Mouse (Mus musculus) MEL (cell line): Measurements from ENCODE around the gene Rgs8. TPM values are rescaled to one million over a fixed set of nuclear protein-coding genes. Genes with fewer than 3 reads are reported as not detected.

Experiments
- DNase-seq: peaks from one replicate; pipeline ENCODE4 v3.0.0; 2011; ENCODE audit warnings: low read depth, low spot score
- H3K27ac ChIP-seq: 2 replicates; pipeline ENCODE4 v1.5.1; 2012; ENCODE audit warnings: low read depth, mild to moderate bottlenecking, control low read depth, low read length, moderate library complexity; ENCODE audit not compliant: control insufficient read depth
- H3K27me3 ChIP-seq, 2 experiments: fragments of 150-350 bp in 1 of 2; sonication (generic) in 1 of 2; 2 replicates each; pipeline ENCODE4 v1.6.1; 2012; ENCODE audit warnings: low read length in 2 of 2, mild to moderate bottlenecking in 2 of 2, improper control_type of control experiment in 1 of 2, moderate library complexity in 1 of 2; ENCODE audit not compliant: insufficient read depth in 2 of 2, control insufficient read depth in 1 of 2
- H3K36me3 ChIP-seq, 2 experiments: 2 replicates each; pipeline ENCODE4 v1.6.1; 2012 to 2014; ENCODE audit warnings: low read length in 2 of 2, improper control_type of control experiment in 1 of 2, inconsistent platforms in 1 of 2, mild to moderate bottlenecking in 1 of 2; ENCODE audit not compliant: insufficient read depth in 2 of 2, control insufficient read depth in 1 of 2
- H3K4me1 ChIP-seq, 2 experiments: fragments of 150-350 bp in 1 of 2; sonication (generic) in 1 of 2; 2 replicates each; pipeline ENCODE4 v1.6.1; 2012; ENCODE audit warnings: low read length in 2 of 2, improper control_type of control experiment in 1 of 2, mild to moderate bottlenecking in 1 of 2; ENCODE audit not compliant: insufficient read depth in 2 of 2, control insufficient read depth in 1 of 2
- H3K4me3 ChIP-seq, 2 experiments: fragments of 150-350 bp in 1 of 2; sonication (generic) in 1 of 2; 2 replicates each; pipeline ENCODE4 v1.5.1; 2012; ENCODE audit warnings: low read depth in 2 of 2, low read length in 2 of 2, mild to moderate bottlenecking in 2 of 2, moderate library complexity in 2 of 2, control low read depth in 1 of 2, improper control_type of control experiment in 1 of 2; ENCODE audit not compliant: control insufficient read depth in 1 of 2, insufficient read depth in 1 of 2
- H3K79me2 ChIP-seq: 2 replicates; pipeline ENCODE4 v1.6.1; 2012; ENCODE audit warnings: mild to moderate bottlenecking, low read length, moderate library complexity; ENCODE audit not compliant: control insufficient read depth, poor library complexity, insufficient read depth
- H3K9ac ChIP-seq: 2 replicates; pipeline ENCODE4 v1.6.1; 2012; ENCODE audit warnings: low read depth, mild to moderate bottlenecking, control low read depth, low read length, moderate library complexity; ENCODE audit not compliant: control insufficient read depth, poor library complexity, severe bottlenecking
- H3K9me3 ChIP-seq: fragments of 150-350 bp; sonication (generic); replicated peaks from 2 replicates; pipeline ENCODE4 v1.6.1; 2012; ENCODE audit warnings: mild to moderate bottlenecking, low read length, improper control_type of control experiment, moderate library complexity; ENCODE audit not compliant: insufficient read depth
- CHD1 ChIP-seq: IDR thresholded peaks from 2 replicates; pipeline ENCODE4 v1.6.1; 2012; ENCODE audit warnings: low read depth, mild to moderate bottlenecking, inconsistent platforms, low read length, improper control_type of control experiment
- CTCF ChIP-seq, 3 experiments: IDR thresholded peaks in 2 of 3; conservative IDR thresholded peaks in 1 of 3; 2 replicates each; pipeline ENCODE4 v1.5.1; 2011 to 2012; ENCODE audit warnings: low read length in 3 of 3, low read depth in 2 of 3, mild to moderate bottlenecking in 2 of 3, improper control_type of control experiment in 1 of 3, inconsistent platforms in 1 of 3, mixed read lengths in 1 of 3, moderate library complexity in 1 of 3; ENCODE audit not compliant: control insufficient read depth in 1 of 3, insufficient read depth in 1 of 3, poor library complexity in 1 of 3, severe bottlenecking in 1 of 3
- E2F4 ChIP-seq: IDR thresholded peaks from 2 replicates; pipeline ENCODE4 v1.6.1; 2011; ENCODE audit warnings: low read depth, low read length, improper control_type of control experiment, borderline replicate concordance
- ELF1 ChIP-seq: IDR thresholded peaks from 2 replicates; pipeline ENCODE4 v1.6.1; 2014; ENCODE audit warnings: low read depth, mild to moderate bottlenecking, inconsistent platforms, low read length, improper control_type of control experiment, moderate library complexity
- EP300 ChIP-seq, 2 experiments: IDR thresholded peaks; 2 replicates each; pipeline ENCODE4 v1.6.1; 2011; ENCODE audit warnings: improper control_type of control experiment in 2 of 2, low read length in 2 of 2, low read depth in 1 of 2, mild to moderate bottlenecking in 1 of 2
- GATA1 ChIP-seq: IDR thresholded peaks from 2 replicates; pipeline ENCODE4 v1.6.1; 2011; ENCODE audit warnings: low read depth, low read length, improper control_type of control experiment
- HCFC1 ChIP-seq: IDR thresholded peaks from 2 replicates; pipeline ENCODE4 v1.6.1; 2012; ENCODE audit warnings: low read depth, mild to moderate bottlenecking, inconsistent platforms, low read length, improper control_type of control experiment, moderate library complexity
- JUND ChIP-seq: IDR thresholded peaks from 2 replicates; pipeline ENCODE4 v1.6.1; 2011; ENCODE audit warnings: low read depth, mild to moderate bottlenecking, improper control_type of control experiment, low read length
- KAT2A ChIP-seq: conservative IDR thresholded peaks from 2 replicates; pipeline ENCODE4 v1.6.1; 2012; ENCODE audit warnings: low read depth, low read length, improper control_type of control experiment, inconsistent platforms
- MAX ChIP-seq: IDR thresholded peaks from 2 replicates; pipeline ENCODE4 v1.6.1; 2011; ENCODE audit warnings: low read length, improper control_type of control experiment
- MAZ ChIP-seq: IDR thresholded peaks from 2 replicates; pipeline ENCODE4 v1.6.1; 2012; ENCODE audit warnings: low read depth, mild to moderate bottlenecking, inconsistent platforms, low read length, improper control_type of control experiment
- MEF2A ChIP-seq: IDR thresholded peaks from 2 replicates; pipeline ENCODE4 v1.6.1; 2014; ENCODE audit warnings: low read depth, mild to moderate bottlenecking, inconsistent platforms, low read length, improper control_type of control experiment; ENCODE audit not compliant: poor library complexity, insufficient replicate concordance, severe bottlenecking; ENCODE audit errors: extremely low read depth
- MYB ChIP-seq: IDR thresholded peaks from 2 replicates; pipeline ENCODE4 v1.6.1; 2011; ENCODE audit warnings: mild to moderate bottlenecking, low read depth, low read length, improper control_type of control experiment
- NELFE ChIP-seq: IDR thresholded peaks from 2 replicates; pipeline ENCODE4 v1.6.1; 2011; ENCODE audit warnings: low read depth, low read length, improper control_type of control experiment
- NRF1 ChIP-seq: IDR thresholded peaks from 2 replicates; pipeline ENCODE4 v1.6.1; 2014; ENCODE audit warnings: low read depth, mild to moderate bottlenecking, inconsistent platforms, low read length, improper control_type of control experiment, moderate library complexity; ENCODE audit not compliant: poor library complexity, insufficient read depth, severe bottlenecking
- POLR2A ChIP-seq, 2 experiments: IDR thresholded peaks; 2 replicates each; pipeline ENCODE4 v1.6.1; 2011 to 2012; ENCODE audit warnings: low read length in 2 of 2, mild to moderate bottlenecking in 2 of 2, control low read depth in 1 of 2, improper control_type of control experiment in 1 of 2, low read depth in 1 of 2, moderate library complexity in 1 of 2; ENCODE audit not compliant: control insufficient read depth in 1 of 2, insufficient read depth in 1 of 2, poor library complexity in 1 of 2
- POLR2AphosphoS5 ChIP-seq: IDR thresholded peaks from 2 replicates; pipeline ENCODE4 v1.6.1; 2012; ENCODE audit warnings: low read depth, borderline replicate concordance, mild to moderate bottlenecking, inconsistent platforms, low read length, moderate library complexity, mixed read lengths
- TAL1 ChIP-seq: IDR thresholded peaks from 2 replicates; pipeline ENCODE4 v1.6.1; 2012; ENCODE audit warnings: mild to moderate bottlenecking, inconsistent platforms, low read length, moderate library complexity, mixed read lengths
- USF1 ChIP-seq: IDR thresholded peaks from 2 replicates; pipeline ENCODE4 v1.6.1; 2014; ENCODE audit warnings: low read depth, mild to moderate bottlenecking, inconsistent platforms, low read length, improper control_type of control experiment, moderate library complexity
- ZC3H11A ChIP-seq: IDR thresholded peaks from 2 replicates; pipeline ENCODE4 v1.6.1; 2012; ENCODE audit warnings: low read depth, mild to moderate bottlenecking, inconsistent platforms, low read length, improper control_type of control experiment
- ZMIZ1 ChIP-seq: IDR thresholded peaks from 2 replicates; pipeline ENCODE4 v1.6.1; 2012; ENCODE audit warnings: low read depth, mild to moderate bottlenecking, inconsistent platforms, low read length, improper control_type of control experiment, moderate library complexity
- ZNF384 ChIP-seq: IDR thresholded peaks from 2 replicates; pipeline ENCODE4 v1.6.1; 2012; ENCODE audit warnings: low read depth, mild to moderate bottlenecking, inconsistent platforms, low read length, improper control_type of control experiment
- polyA plus RNA-seq, 2 experiments: library from polyadenylated mRNA; stranded (reverse) in 1 of 2; unstranded in 1 of 2; fragments of >175 nt in 1 of 2; fragments of >200 nt in 1 of 2; gene quantifications; 2 replicates each; pipeline versions ENCODE4 v1.2.1 to v1.2.4; 2012; ENCODE audit warnings: low replicate concordance in 2 of 2, low read depth in 1 of 2; ENCODE audit not compliant: insufficient read length in 2 of 2, insufficient read depth in 1 of 2, missing spikeins in 1 of 2
- total RNA-seq: library from RNA; depleted of rRNA; stranded (reverse); fragments of 300-350 nt; gene quantifications from 2 replicates; pipeline ENCODE4 v1.2.3, GENCODE M21; 2012

Gene Rgs8
- total and polyA plus RNA-seq, 3 experiments, result not detected

DNA sequence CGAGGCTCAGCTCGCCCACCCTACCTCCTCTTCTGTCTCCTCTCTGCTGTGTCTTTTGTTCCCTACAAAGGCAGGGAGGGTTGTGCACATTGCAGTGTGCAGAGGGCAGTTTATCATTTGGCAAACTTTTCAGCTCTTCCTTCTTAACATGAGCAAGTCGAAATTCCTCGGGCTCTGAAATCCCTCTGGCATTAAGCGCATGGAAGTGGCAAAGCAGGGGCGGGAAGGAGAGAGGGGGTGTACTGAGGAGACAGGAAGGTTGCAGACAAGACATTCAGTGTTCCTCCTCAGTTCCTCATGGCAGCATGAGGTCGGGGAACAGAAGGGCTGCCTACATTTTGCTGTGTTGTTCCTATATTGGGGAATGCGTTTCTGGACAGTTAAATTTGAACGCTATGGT lies 19.9 kb downstream of the Rgs8 start:
- Histone ChIP-seq H3K4me1 (no peaks in the 10 kb centered on the region), H3K27ac (no peak overlapping the region), H3K9ac (no peak overlapping the region), H3K79me2 (no peaks in the 10 kb centered on the region), H3K9me3 (no peaks in the 10 kb centered on the region), H3K27me3 (no peaks in the 10 kb centered on the region), H3K4me3 (no peak overlapping the region), H3K36me3 (no peaks in the 10 kb centered on the region)
- DNase-seq, result no peak
- TF ChIP-seq POLR2A (IDR thresholded peaks at IDR 0.05; ENCODE audit: control insufficient read depth in 1 of 2, insufficient read depth in 1 of 2, low read depth in 1 of 2, low read length in 2 of 2, poor library complexity in 1 of 2) (no peak), JUND (no peak), EP300 (IDR thresholded peaks at IDR 0.05; ENCODE audit: low read depth in 1 of 2, low read length in 2 of 2) (no peak), ZNF384 (no peak), E2F4 (no peak), MYB (no peak), ZC3H11A (no peak), CHD1 (no peak), NRF1 (no peak), MAX (no peak), NELFE (no peak), MEF2A (no peak), CTCF (IDR thresholded peaks at IDR 0.05 in 2 of 3, conservative IDR thresholded peaks at IDR 0.05 in 1 of 3; ENCODE audit: control insufficient read depth in 1 of 3, insufficient read depth in 1 of 3, low read depth in 2 of 3, low read length in 3 of 3, poor library complexity in 1 of 3, severe bottlenecking in 1 of 3) (no peak), ZMIZ1 (no peak), MAZ (no peak), ELF1 (no peak), USF1 (no peak), POLR2AphosphoS5 (no peak), HCFC1 (no peak)

DNA sequence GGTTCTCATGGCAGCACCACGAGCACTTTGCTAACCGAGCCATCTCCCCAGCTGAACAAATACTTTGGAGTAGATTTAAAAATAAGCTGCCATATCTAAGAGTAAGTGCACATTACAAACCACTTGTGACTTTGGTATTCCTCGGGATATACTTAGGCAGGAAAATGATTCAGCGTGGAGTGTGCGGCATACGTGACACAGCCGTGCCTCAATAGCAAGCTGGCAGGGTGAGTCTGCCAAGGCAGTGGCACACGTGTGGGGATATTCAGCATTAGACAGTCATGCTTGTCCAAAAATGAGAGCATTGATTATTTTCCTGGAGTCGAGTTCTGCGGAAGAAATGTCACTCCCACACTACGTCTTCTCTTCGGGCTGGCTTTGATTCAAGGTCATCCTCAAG lies 21.1 kb downstream of the Rgs8 start:
- Histone ChIP-seq H3K9ac (no peak overlapping the region), H3K4me1 (no peaks in the 10 kb centered on the region), H3K27me3 (no peaks in the 10 kb centered on the region), H3K79me2 (no peaks in the 10 kb centered on the region), H3K27ac (no peak overlapping the region), H3K36me3 (no peaks in the 10 kb centered on the region), H3K4me3 (no peak overlapping the region), H3K9me3 (no peaks in the 10 kb centered on the region)
- TF ChIP-seq TAL1, result no peak
- no peak for TF ChIP-seq GATA1
- TF ChIP-seq MAX, result no peak
- TF ChIP-seq KAT2A, result no peak
- DNase-seq, result no peak
